Mouse (Mus musculus) midbrain, embryonic 16.5 days (tissue): ENCODE data around the gene Emb. TPM values are rescaled to one million over a fixed set of nuclear protein-coding genes. Genes with fewer than 3 reads are reported as not detected.
A peak's percentile ranks its signal among the peaks of the same experiment; 100 is the strongest.

ENCODE experiments used
- ATAC-seq: fragments of 200-750 bp; cut with Nextera tagmentation; 2 replicates; pipeline ENCODE4 v1.8.0; 2017; ENCODE audit warnings: moderate TSS enrichment
- H3K27ac ChIP-seq: fragments of 300-500 bp; sonication (generic); 2 replicates; pipeline ENCODE4 v1.5.1; 2014; ENCODE audit warnings: mild to moderate bottlenecking, low read length, mixed read lengths
- H3K27me3 ChIP-seq: fragments of 300-500 bp; sonication (generic); 2 replicates; pipeline ENCODE4 v1.6.1; 2014; ENCODE audit warnings: low read depth, low read length, mixed read lengths; ENCODE audit not compliant: control insufficient read depth, insufficient read depth
- H3K36me3 ChIP-seq: fragments of 300-500 bp; sonication (generic); 2 replicates; pipeline ENCODE4 v1.6.1; 2014; ENCODE audit warnings: mild to moderate bottlenecking, low read length, moderate library complexity, mixed read lengths; ENCODE audit not compliant: control insufficient read depth, insufficient read depth
- H3K4me1 ChIP-seq: fragments of 300-500 bp; sonication (generic); 2 replicates; pipeline ENCODE4 v1.6.1; 2014; ENCODE audit warnings: mild to moderate bottlenecking, low read length, mixed read lengths; ENCODE audit not compliant: control insufficient read depth, insufficient read depth
- H3K4me2 ChIP-seq: fragments of 300-500 bp; sonication (generic); 2 replicates; pipeline ENCODE4 v1.6.1; 2014; ENCODE audit warnings: mild to moderate bottlenecking, low read length, mixed read lengths
- H3K4me3 ChIP-seq: fragments of 300-500 bp; sonication (generic); 2 replicates; pipeline ENCODE4 v1.5.1; 2014; ENCODE audit warnings: low read depth, mild to moderate bottlenecking, low read length, moderate library complexity, mixed read lengths
- H3K9ac ChIP-seq: fragments of 300-500 bp; sonication (generic); 2 replicates; pipeline ENCODE4 v1.6.1; 2014; ENCODE audit warnings: low read depth, low read length, mixed read lengths
- H3K9me3 ChIP-seq: fragments of 300-500 bp; sonication (generic); replicated peaks from 2 replicates; pipeline ENCODE4 v1.6.1; 2014; ENCODE audit warnings: mild to moderate bottlenecking, low read length, mixed read lengths; ENCODE audit not compliant: control insufficient read depth, poor library complexity, severe bottlenecking
- WGBS: fragments of 180-500 bp; shearing (Covaris S2); extraction: QIAGEN DNeasy Blood & Tissue Kit; methylation state at CpG from one replicate; pipeline ENCODE4 v1.1.7; 2014; 5-methylcytosine and 5-hydroxymethylcytosine counted together
- polyA plus RNA-seq: library from polyadenylated mRNA; unstranded; fragments of >200 nt; fragmentation: Nextera tagmentation; extraction: Ambion mirVana; gene quantifications from 2 replicates; pipeline ENCODE4 v1.2.1, GENCODE M21; 2015

Gene Emb
- polyA plus RNA-seq, 1 experiment from 2014 or later: 12.1 TPM

- Histone ChIP-seq H3K27ac (no peak overlapping the region), H3K9ac (no peak overlapping the region), H3K4me1 (no peaks in the 10 kb centered on the region), H3K9me3 (no peaks in the 10 kb centered on the region), H3K4me2 (no peak overlapping the region), H3K36me3 (no peaks in the 10 kb centered on the region), H3K27me3 (no peaks in the 10 kb centered on the region), H3K4me3 (no peak overlapping the region)
- no peak for ATAC-seq
- 91% methylated on average over 4 of the region's 4 CpGs for WGBS
Measured at GRCm38 (mm10) chr13:117284036-117284435, 75.7 kb downstream of the Emb start.

DNA sequence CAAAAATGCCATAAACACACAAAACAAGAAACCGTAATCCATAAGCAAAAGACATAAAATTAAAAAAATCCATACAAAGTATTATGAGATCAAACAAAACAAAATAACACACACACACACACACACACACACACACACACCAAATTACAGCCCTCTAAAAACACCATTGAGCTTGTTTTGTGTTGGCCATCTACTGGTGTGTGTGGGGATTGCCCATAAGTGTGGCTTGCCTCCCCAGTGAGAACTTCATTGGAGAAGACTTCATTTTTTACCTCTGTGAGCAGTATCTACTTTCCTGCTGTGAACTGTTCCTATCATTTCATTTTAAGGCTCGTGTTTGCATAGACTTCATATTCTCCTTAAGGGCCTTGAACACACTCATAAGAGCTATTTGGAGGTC lies 78.6 kb downstream of the Emb start:
- ATAC-seq: no peak
- H3K4me3 ChIP-seq: no peak overlapping the region
- H3K36me3 ChIP-seq: no peaks in the 10 kb centered on the region
- H3K9ac ChIP-seq: no peak overlapping the region
- 94% methylated on average over 2 of the region's 2 CpGs for WGBS
- no peaks in the 10 kb centered on the region for H3K9me3 ChIP-seq
- H3K27ac ChIP-seq: no peak overlapping the region
- no peaks in the 10 kb centered on the region for H3K27me3 ChIP-seq
- H3K4me2 ChIP-seq: no peak overlapping the region
- no peaks in the 10 kb centered on the region for H3K4me1 ChIP-seq

DNA sequence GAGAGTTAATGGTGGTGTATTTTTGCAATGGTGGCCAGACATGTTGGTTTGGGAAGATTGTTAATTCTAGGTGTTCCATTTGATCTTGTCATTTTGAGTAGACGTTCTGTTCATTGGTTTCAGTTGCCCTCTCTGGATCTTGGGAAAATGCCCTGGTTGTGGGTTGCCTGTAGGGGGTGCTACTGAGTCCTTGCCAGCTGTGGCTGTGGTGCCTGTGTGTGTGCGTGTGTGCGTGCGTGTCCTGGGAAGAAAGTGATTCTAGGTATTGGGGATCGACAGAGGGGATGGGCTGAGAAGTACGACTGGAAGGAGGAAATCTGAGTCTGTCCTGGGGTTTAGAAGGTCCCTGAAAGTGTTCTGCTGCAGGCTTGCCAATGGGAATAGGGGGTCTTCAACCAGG lies 79.1 kb downstream of the Emb start:
- H3K4me3 ChIP-seq: no peak overlapping the region
- 93% methylated on average over 6 of the region's 6 CpGs for WGBS
- H3K4me1 ChIP-seq: no peaks in the 10 kb centered on the region
- H3K9ac ChIP-seq: no peak overlapping the region
- H3K9me3 ChIP-seq: no peaks in the 10 kb centered on the region
- no peaks in the 10 kb centered on the region for H3K27me3 ChIP-seq
- no peak for ATAC-seq
- no peaks in the 10 kb centered on the region for H3K36me3 ChIP-seq
- H3K27ac ChIP-seq: no peak overlapping the region
- H3K4me2 ChIP-seq: no peak overlapping the region

GRCm38 (mm10) chr13:117289494-117290270 lies 81.3 kb downstream of the Emb start:
- H3K4me2 ChIP-seq: peak overlapping the region; percentile 40
- peak overlapping the region; percentile 20; the same call in 1 of the 2 replicates for H3K9ac ChIP-seq
- 32% methylated on average over 17 of the region's 17 CpGs for WGBS
- H3K27me3 ChIP-seq: no peaks in the 10 kb centered on the region
- H3K4me3 ChIP-seq: no peak overlapping the region; the same call in 1 of the 2 replicates
- H3K36me3 ChIP-seq: no peaks in the 10 kb centered on the region
- H3K27ac ChIP-seq: no peak overlapping the region
- no peaks in the 10 kb centered on the region for H3K9me3 ChIP-seq
- no peaks in the 10 kb centered on the region for H3K4me1 ChIP-seq
- ATAC-seq: peak; percentile 85

GRCm38 (mm10) chr13:117311446-117312225 lies 103.3 kb downstream of the Emb start:
- Histone ChIP-seq H3K9ac (peak overlapping the region; percentile 30; the same call in 1 of the 2 replicates), H3K27ac (no peak overlapping the region), H3K4me1 (peaks cover 3% of the 10 kb centered on the region; the same call in 1 of the 2 replicates), H3K4me2 (peak overlapping the region; percentile 41), H3K36me3 (no peaks in the 10 kb centered on the region), H3K4me3 (no peak overlapping the region), H3K27me3 (no peaks in the 10 kb centered on the region), H3K9me3 (no peaks in the 10 kb centered on the region)
- ATAC-seq: peak; percentile 94
- WGBS: 28% methylated on average over 24 of the region's 24 CpGs

Other genes with a start within 250 kb of the Emb start
- 31.2 and 33.7 TPM in 2 replicates for gene Parp8, start 183.0 kb upstream of the Emb start, polyA plus RNA-seq
- 0.57 and 0.68 TPM in 2 replicates for gene Gm17509, start 12.5 kb downstream of the Emb start, polyA plus RNA-seq